Mouse (Mus musculus) ES-Bruce4 (cell line): ENCODE results near the gene Ergic1. TPM values are rescaled to one million over a fixed set of nuclear protein-coding genes. Genes with fewer than 3 reads are reported as not detected.

Experiments
- H3K27ac ChIP-seq: 2 replicates; pipeline ENCODE4 v1.5.1; 2012; ENCODE audit warnings: low read length, inconsistent platforms; ENCODE audit not compliant: insufficient read depth
- H3K27me3 ChIP-seq: 2 replicates; pipeline ENCODE4 v1.6.1; 2012; ENCODE audit warnings: mild to moderate bottlenecking, low read length, inconsistent platforms; ENCODE audit not compliant: control insufficient read depth, poor library complexity, insufficient read depth, severe bottlenecking
- H3K36me3 ChIP-seq: 2 replicates; pipeline ENCODE4 v1.6.1; 2012; ENCODE audit warnings: inconsistent platforms, mild to moderate bottlenecking, low read length, moderate library complexity; ENCODE audit not compliant: control insufficient read depth, poor library complexity, insufficient read depth, severe bottlenecking
- H3K4me1 ChIP-seq: one replicate; pipeline ENCODE4 v1.8.1; 2011; ENCODE audit warnings: low read length; ENCODE audit not compliant: control insufficient read depth, insufficient read depth
- H3K4me3 ChIP-seq: 2 replicates; pipeline ENCODE4 v1.5.1; 2011; ENCODE audit warnings: low read depth, mild to moderate bottlenecking, low read length
- H3K9ac ChIP-seq: 2 replicates; pipeline ENCODE4 v1.6.1; 2012; ENCODE audit warnings: low read depth, mild to moderate bottlenecking, inconsistent platforms; ENCODE audit not compliant: poor library complexity, severe bottlenecking
- H3K9me3 ChIP-seq: replicated peaks from 2 replicates; pipeline ENCODE4 v1.6.1; 2012; ENCODE audit warnings: mild to moderate bottlenecking, low read length, inconsistent platforms; ENCODE audit not compliant: control insufficient read depth, poor library complexity, insufficient read depth, severe bottlenecking
- CTCF ChIP-seq: IDR thresholded peaks from one replicate; pipeline ENCODE4 v1.8.1; 2011; ENCODE audit warnings: low read depth, low read length
- EP300 ChIP-seq: IDR thresholded peaks from 2 replicates; pipeline ENCODE4 v1.6.1; 2011; ENCODE audit warnings: low read depth, low read length; ENCODE audit not compliant: insufficient read depth
- POLR2A ChIP-seq: IDR thresholded peaks from one replicate; pipeline ENCODE4 v1.8.1; 2011; ENCODE audit warnings: low read length; ENCODE audit not compliant: insufficient read depth
- polyA plus RNA-seq: library from polyadenylated mRNA; stranded (reverse); fragments of >200 nt; gene quantifications from 2 replicates; pipeline ENCODE4 v1.2.4, GENCODE M21; 2011; ENCODE audit warnings: low read depth; ENCODE audit not compliant: missing spikeins, insufficient read depth, insufficient read length

Gene Ergic1
- polyA plus RNA-seq, 1 experiment, result 166 TPM

DNA sequence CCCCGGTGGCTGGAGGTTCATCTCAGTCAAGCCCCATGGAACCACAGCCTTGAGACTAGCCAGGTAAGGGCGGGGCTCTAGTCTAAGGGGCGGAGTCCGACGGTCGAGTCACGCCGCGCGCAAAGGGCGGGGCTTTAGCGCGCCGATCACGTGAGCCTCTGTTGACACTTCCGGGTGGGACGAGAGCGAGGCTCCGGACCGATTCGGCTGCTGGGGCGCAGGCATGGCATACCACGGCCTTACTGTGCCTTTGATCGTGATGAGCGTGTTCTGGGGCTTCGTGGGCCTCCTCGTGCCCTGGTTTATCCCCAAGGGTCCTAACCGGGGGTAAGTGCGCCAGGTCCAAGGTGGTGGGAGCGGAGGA, 114.9 kb downstream of the Ergic1 start:
- no peaks in the 10 kb centered on the region for H3K9me3 ChIP-seq
- H3K36me3 ChIP-seq, result no peaks in the 10 kb centered on the region
- no peaks in the 10 kb centered on the region for H3K4me1 ChIP-seq
- peak overlapping the region; percentile 90 for H3K4me3 ChIP-seq
- H3K27me3 ChIP-seq, result no peaks in the 10 kb centered on the region
- peak overlapping the region; percentile 52 for H3K9ac ChIP-seq
- TF ChIP-seq POLR2A (peak; percentile 69), EP300 (0 out of 2 replicates have a peak, but pooled peaks have one; percentile 20), CTCF (no peak)
- 0 out of 2 replicates have a peak overlapping the region, but pooled peaks have one; percentile 24 for H3K27ac ChIP-seq

DNA sequence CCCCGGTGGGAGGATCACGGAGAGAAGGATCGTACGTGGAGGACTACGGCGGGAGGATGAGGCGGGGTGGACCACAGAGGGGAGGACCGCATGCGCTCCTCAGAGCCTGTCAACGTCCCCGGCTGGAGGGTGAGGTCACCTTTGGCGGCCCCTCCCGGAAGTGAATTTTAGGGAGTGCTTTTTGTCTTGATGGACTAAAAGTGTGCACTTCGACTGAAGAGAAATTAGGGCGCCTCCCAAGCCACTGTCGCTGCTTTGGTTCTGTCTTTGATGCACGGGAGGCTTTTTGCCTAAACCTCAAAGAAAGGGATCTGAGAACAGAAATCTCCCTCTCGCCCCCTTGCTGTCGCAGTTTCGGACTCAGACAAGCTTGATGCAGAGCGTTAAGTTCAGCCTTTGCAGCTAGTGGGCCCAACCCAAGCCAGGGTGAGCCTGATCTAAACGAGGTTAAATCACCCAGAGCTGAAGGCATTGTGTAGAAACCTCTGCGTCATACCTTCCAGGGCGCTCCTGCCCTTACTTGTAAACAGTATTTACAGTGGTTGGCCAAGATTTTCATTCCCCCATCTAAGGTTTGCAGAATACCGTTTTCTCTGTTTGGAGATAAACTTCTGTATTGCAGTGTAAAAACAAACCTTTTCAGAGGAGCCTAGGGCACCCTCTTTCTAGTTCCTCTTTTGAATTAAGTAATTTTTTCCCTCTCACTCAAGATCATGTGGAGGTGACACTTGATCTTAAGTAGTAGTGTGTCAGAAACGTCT, 115.5 kb downstream of the Ergic1 start:
- H3K4me3 ChIP-seq, result peak overlapping the region; percentile 90
- H3K9me3 ChIP-seq, result no peaks in the 10 kb centered on the region
- peak overlapping the region; percentile 24; the same call in 1 of the 2 replicates for H3K27ac ChIP-seq
- H3K36me3 ChIP-seq, result no peaks in the 10 kb centered on the region
- H3K27me3 ChIP-seq, result no peaks in the 10 kb centered on the region
- no peaks in the 10 kb centered on the region for H3K4me1 ChIP-seq
- no peak for TF ChIP-seq CTCF
- TF ChIP-seq EP300, result no peak
- no peak for TF ChIP-seq POLR2A
- H3K9ac ChIP-seq, result peak overlapping the region; percentile 52

DNA sequence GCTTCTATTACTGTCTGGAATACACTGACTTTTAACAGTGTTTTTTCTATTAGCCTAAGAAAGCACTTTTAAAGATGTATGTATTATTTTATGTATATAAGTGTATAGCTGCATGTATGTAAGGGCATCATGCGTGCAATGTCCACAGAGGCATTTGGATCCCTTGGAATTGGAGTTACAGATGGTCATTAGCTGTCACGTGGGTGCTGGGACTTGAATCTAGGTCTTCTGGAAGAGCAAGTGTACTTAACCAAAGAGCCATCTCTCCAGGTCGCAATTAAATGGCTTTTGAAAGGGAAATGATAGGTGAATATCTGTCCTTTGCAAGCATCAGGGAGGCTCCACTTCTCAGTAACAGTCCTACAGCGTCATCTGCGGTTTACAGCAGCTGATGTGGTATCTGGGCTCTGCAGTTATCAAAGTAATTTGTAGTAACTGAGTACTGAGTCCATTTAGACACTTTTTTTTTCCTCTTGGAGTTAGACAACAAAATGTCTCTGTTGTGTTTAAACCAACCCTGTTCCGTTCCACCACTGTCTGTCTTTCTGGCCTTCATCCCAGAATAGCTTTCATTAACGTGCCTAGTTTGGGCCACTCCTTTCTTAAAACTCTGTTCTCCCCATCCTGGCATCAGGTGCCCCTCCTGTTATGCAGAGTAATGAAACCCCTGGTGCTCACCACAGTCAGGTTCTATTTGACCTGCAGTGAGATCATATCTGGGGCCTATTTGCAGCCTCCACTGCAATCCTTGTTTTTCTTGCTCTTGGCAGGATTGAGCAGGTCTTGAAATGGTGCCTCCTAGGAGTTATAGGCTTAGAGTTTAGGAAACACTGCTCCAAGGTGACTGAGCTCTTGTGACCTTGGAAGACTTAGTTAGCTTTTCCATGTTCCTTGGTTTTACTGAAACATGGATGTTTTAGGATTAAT, 116.7 kb downstream of the Ergic1 start:
- no peaks in the 10 kb centered on the region for H3K9me3 ChIP-seq
- no peak overlapping the region for H3K27ac ChIP-seq
- H3K27me3 ChIP-seq, result no peaks in the 10 kb centered on the region
- H3K4me3 ChIP-seq, result no peak overlapping the region
- H3K4me1 ChIP-seq, result no peaks in the 10 kb centered on the region
- H3K9ac ChIP-seq, result no peak overlapping the region
- TF ChIP-seq EP300 (no peak), CTCF (no peak), POLR2A (no peak)
- H3K36me3 ChIP-seq, result no peaks in the 10 kb centered on the region

DNA sequence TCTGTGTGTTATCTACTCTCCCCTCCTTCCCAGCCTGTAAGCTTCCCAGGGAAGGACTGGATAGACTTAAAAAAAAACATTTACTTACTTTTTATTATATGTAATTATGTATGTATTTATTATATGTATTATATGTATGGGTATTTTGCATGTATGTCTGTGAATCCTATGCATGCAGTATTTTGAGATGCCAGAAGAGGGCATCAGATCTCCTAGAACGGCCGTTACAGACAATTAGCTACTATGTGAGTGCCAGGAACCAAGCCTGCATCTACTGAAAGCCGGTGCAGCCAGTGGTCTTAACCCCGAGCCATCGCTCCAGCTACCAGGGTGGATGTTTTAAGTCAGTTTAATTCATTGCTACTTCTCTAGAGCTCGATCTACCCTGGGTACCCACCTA, 120.0 kb downstream of the Ergic1 start:
- Histone ChIP-seq H3K27me3 (no peaks in the 10 kb centered on the region), H3K4me1 (no peaks in the 10 kb centered on the region), H3K4me3 (no peak overlapping the region), H3K27ac (no peak overlapping the region), H3K36me3 (no peaks in the 10 kb centered on the region; the same call in 1 of the 2 replicates), H3K9ac (no peak overlapping the region), H3K9me3 (no peaks in the 10 kb centered on the region)
- TF ChIP-seq CTCF (peak; percentile 11), EP300 (no peak)

DNA sequence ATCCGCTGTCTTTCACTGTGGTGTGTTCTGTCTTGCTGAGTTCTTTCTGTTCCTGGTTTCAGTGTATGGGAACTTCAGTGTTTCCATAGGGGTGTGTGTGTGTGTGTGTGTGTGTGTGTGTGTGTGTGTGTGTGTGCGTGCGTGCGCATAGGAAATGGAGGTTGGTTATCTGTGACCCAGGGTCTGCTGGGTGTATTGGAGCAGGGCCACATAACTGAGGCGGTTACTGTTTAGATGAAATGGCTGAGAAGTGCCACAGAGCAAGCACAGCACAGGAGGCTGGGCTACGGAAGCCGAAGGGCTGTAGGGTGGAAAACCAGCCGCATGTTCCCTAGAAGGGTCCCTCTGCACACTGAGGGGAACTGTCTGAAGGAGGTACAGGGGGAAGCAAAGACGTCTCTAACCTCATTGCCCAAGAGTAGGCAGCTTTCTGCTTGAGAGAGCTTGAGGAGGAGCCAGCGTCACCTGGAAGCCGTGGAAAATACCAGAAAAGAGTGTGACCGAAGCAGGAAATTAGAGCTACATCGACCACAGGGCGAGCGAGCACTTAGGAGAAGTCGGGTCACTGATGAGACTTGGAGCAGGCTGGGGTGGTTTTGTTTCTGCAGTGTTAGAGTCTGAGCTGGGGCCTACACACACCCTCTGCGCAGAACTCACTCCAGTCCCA, 125.2 kb downstream of the Ergic1 start:
- no peak for TF ChIP-seq CTCF
- TF ChIP-seq POLR2A, result no peak
- TF ChIP-seq EP300, result no peak

More for the DNA sequence above, 125.2 kb downstream of the Ergic1 start:
- Histone ChIP-seq H3K27ac (no peak overlapping the region), H3K9me3 (no peaks in the 10 kb centered on the region), H3K4me3 (no peak overlapping the region), H3K4me1 (no peaks in the 10 kb centered on the region), H3K36me3 (no peaks in the 10 kb centered on the region; the same call in 1 of the 2 replicates), H3K27me3 (no peaks in the 10 kb centered on the region), H3K9ac (no peak overlapping the region)
